Mouse (Mus musculus) heart, embryonic 14.5 days (tissue): Measurements from ENCODE around the gene Zfp991. TPM values are rescaled to one million over a fixed set of nuclear protein-coding genes. Genes with fewer than 3 reads are reported as not detected.
"Not testable (repeated sequence)": the region's sequence is repeated elsewhere in the genome, so short reads cannot be mapped to it uniquely, and the experiment has no call there.

Experiments used
- ATAC-seq: fragments of 200-750 bp; cut with Nextera tagmentation; 2 replicates; pipeline ENCODE4 v1.8.0; 2017; ENCODE audit warnings: low read depth, moderate TSS enrichment; ENCODE audit not compliant: insufficient number of reproducible peaks, insufficient read depth, low FRiP score
- H3K27ac ChIP-seq, 2 experiments: fragments of 200-500 bp in 1 of 2; fragments of 300-500 bp in 1 of 2; sonication (generic) in 1 of 2; replicated peaks in 1 of 2; 2 replicates each; pipeline ENCODE4 v1.5.1; 2012 to 2014; ENCODE audit warnings: low read depth in 2 of 2, low read length in 2 of 2, control low read depth in 1 of 2, mild to moderate bottlenecking in 1 of 2, mixed read lengths in 1 of 2; ENCODE audit not compliant: control insufficient read depth in 1 of 2, insufficient read depth in 1 of 2
- H3K27me3 ChIP-seq: fragments of 300-500 bp; sonication (generic); 2 replicates; pipeline ENCODE4 v1.6.1; 2014; ENCODE audit warnings: mild to moderate bottlenecking, low read length, control low read depth; ENCODE audit not compliant: control insufficient read depth, insufficient read depth
- H3K36me3 ChIP-seq: fragments of 300-500 bp; sonication (generic); 2 replicates; pipeline ENCODE4 v1.6.1; 2014; ENCODE audit warnings: mild to moderate bottlenecking, control low read depth, low read length, mixed read lengths; ENCODE audit not compliant: control insufficient read depth, insufficient read depth
- H3K4me1 ChIP-seq, 2 experiments: fragments of 200-500 bp in 1 of 2; fragments of 300-500 bp in 1 of 2; sonication (generic) in 1 of 2; 2 replicates each; pipeline ENCODE4 v1.6.1; 2012 to 2014; ENCODE audit warnings: low read length in 2 of 2, control low read depth in 1 of 2, mixed read lengths in 1 of 2; ENCODE audit not compliant: control insufficient read depth in 2 of 2, insufficient read depth in 2 of 2
- H3K4me2 ChIP-seq: fragments of 300-500 bp; sonication (generic); 2 replicates; pipeline ENCODE4 v1.6.1; 2014; ENCODE audit warnings: mild to moderate bottlenecking, low read length
- H3K4me3 ChIP-seq, 2 experiments: fragments of 200-500 bp in 1 of 2; fragments of 300-500 bp in 1 of 2; sonication (generic) in 1 of 2; 2 replicates each; pipeline ENCODE4 v1.5.1; 2012 to 2014; ENCODE audit warnings: low read length in 2 of 2, mild to moderate bottlenecking in 2 of 2, control low read depth in 1 of 2, low read depth in 1 of 2, moderate library complexity in 1 of 2; ENCODE audit not compliant: control insufficient read depth in 1 of 2, insufficient read depth in 1 of 2
- H3K9ac ChIP-seq: fragments of 300-500 bp; sonication (generic); 2 replicates; pipeline ENCODE4 v1.6.1; 2014; ENCODE audit warnings: mild to moderate bottlenecking, low read length
- H3K9me3 ChIP-seq: fragments of 300-500 bp; sonication (generic); 2 replicates; pipeline ENCODE4 v1.6.1; 2016; ENCODE audit warnings: low read length, control low read depth; ENCODE audit not compliant: control insufficient read depth
- WGBS: fragments of 180-500 bp; shearing (Covaris S2); extraction: QIAGEN DNeasy Blood & Tissue Kit; methylation state at CpG from one replicate; pipeline ENCODE4 v1.1.7; 2014; 5-methylcytosine and 5-hydroxymethylcytosine counted together
- polyA plus RNA-seq: library from polyadenylated mRNA; unstranded; fragments of >200 nt; fragmentation: Nextera tagmentation; extraction: Ambion mirVana; gene quantifications from 2 replicates; pipeline ENCODE4 v1.2.1, GENCODE M21; 2014

The Zfp991 gene
- polyA plus RNA-seq, 1 experiment from 2014 or later = 8.5 TPM

- H3K4me2 ChIP-seq, H3K36me3 ChIP-seq, ATAC-seq, H3K9ac ChIP-seq, H3K4me3 ChIP-seq, H3K4me1 ChIP-seq, H3K27me3 ChIP-seq, H3K27ac ChIP-seq: not testable (repeated sequence)
- WGBS = 77% methylated on average over 2 of the region's 4 CpGs
- peaks cover 11% of the 10 kb centered on the region for H3K9me3 ChIP-seq
These were observed 85.8 kb downstream of the Zfp991 start for GRCm38 (mm10) chr4:147217676-147218075.

DNA sequence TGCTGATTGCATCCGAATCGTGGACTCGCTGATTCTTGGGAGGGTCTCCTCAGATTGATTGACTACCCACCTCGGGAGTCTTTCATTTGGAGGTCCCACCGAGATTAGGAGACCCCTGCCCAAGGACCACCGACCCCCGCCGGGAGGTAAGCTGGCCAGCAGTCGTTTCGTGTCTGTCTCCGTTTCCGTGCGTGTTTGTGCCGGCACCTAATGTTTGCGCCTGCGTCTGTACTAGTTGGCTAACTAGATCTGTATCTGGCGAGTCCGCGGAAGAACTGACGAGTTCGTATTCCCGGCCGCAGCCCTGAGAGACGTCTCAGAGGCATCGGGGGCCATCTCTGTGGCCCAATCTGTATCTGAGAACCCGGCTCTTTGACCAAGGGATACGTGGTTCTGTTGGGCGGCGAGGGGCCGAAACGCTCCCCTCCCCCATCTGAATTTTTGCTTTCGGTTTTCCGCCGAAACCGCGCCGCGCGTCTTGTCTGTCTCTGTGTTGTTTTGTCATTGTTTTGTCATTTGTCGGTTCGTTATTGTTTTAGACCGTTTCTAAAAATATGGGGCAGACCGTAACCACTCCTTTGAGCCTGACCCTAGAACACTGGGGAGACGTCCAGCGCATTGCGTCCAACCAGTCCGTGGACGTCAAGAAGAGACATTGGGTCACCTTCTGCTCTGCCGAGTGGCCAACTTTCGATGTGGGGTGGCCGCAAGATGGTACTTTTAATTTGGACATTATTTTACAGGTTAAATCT is 87.7 kb downstream of the Zfp991 start:
- H3K27me3 ChIP-seq, H3K27ac ChIP-seq, H3K9ac ChIP-seq, ATAC-seq, H3K36me3 ChIP-seq, H3K4me1 ChIP-seq: not testable (repeated sequence)
- H3K4me3 ChIP-seq = peak overlapping the region; percentile 43 to 52
- WGBS = 68% methylated on average over 50 of the region's 51 CpGs
- H3K9me3 ChIP-seq = peaks cover 14% of the 10 kb centered on the region
- H3K4me2 ChIP-seq = peak overlapping the region; percentile 56

- not testable (repeated sequence) for H3K27me3 ChIP-seq, H3K9ac ChIP-seq, H3K4me3 ChIP-seq, H3K4me2 ChIP-seq, H3K27ac ChIP-seq, H3K4me1 ChIP-seq, ATAC-seq, H3K36me3 ChIP-seq
- H3K9me3 ChIP-seq = peaks cover 18% of the 10 kb centered on the region
- 82% methylated on average over 17 of the region's 20 CpGs for WGBS
These were observed 88.4 kb downstream of the Zfp991 start for GRCm38 (mm10) chr4:147220226-147220625.

DNA sequence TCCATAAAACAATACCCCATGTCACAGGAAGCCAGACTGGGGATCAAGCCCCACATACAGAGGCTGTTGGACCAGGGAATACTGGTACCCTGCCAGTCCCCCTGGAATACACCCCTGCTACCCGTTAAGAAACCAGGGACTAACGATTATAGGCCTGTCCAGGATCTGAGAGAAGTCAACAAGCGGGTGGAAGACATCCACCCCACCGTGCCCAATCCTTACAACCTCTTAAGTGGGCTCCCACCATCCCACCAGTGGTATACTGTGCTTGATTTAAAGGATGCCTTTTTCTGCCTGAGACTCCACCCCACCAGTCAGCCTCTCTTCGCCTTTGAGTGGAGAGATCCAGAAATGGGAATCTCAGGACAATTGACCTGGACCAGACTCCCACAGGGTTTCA is 90.2 kb downstream of the Zfp991 start:
- not testable (repeated sequence) for H3K4me2 ChIP-seq, ATAC-seq, H3K4me3 ChIP-seq, H3K36me3 ChIP-seq, H3K27me3 ChIP-seq, H3K27ac ChIP-seq, H3K4me1 ChIP-seq, H3K9ac ChIP-seq
- 84% methylated on average over 5 of the region's 5 CpGs for WGBS
- peaks cover 21% of the 10 kb centered on the region for H3K9me3 ChIP-seq

GRCm38 (mm10) chr4:147223778-147224435 is 92.1 kb downstream of the Zfp991 start:
- H3K4me2 ChIP-seq, H3K9ac ChIP-seq, H3K4me1 ChIP-seq, H3K36me3 ChIP-seq, ATAC-seq, H3K27ac ChIP-seq, H3K27me3 ChIP-seq, H3K4me3 ChIP-seq: not testable (repeated sequence)
- H3K9me3 ChIP-seq = peaks cover 21% of the 10 kb centered on the region
- WGBS = 88% methylated on average over 22 of the region's 24 CpGs

- H3K9me3 ChIP-seq = peaks cover 15% of the 10 kb centered on the region
- not testable (repeated sequence) for H3K27ac ChIP-seq, H3K4me1 ChIP-seq, H3K27me3 ChIP-seq, H3K9ac ChIP-seq, H3K4me3 ChIP-seq, ATAC-seq, H3K36me3 ChIP-seq, H3K4me2 ChIP-seq
- 79% methylated on average over 8 of the region's 15 CpGs for WGBS
These were observed 93.8 kb downstream of the Zfp991 start for GRCm38 (mm10) chr4:147225616-147226015.

GRCm38 (mm10) chr4:147230026-147230425 is 98.2 kb downstream of the Zfp991 start:
- not testable (repeated sequence) for ATAC-seq, H3K4me3 ChIP-seq, H3K4me2 ChIP-seq, H3K27ac ChIP-seq, H3K4me1 ChIP-seq, H3K36me3 ChIP-seq, H3K27me3 ChIP-seq, H3K9ac ChIP-seq
- peaks cover 28% of the 10 kb centered on the region for H3K9me3 ChIP-seq
- 49% methylated on average over 2 of the region's 3 CpGs for WGBS
